Mouse (Mus musculus) embryonic fibroblast, embryonic 13.5 days (primary cell): ENCODE data around the gene Dctn1. TPM values are rescaled to one million over a fixed set of nuclear protein-coding genes. Genes with fewer than 3 reads are reported as not detected.

Experiments
- H3K27ac ChIP-seq: 2 replicates; pipeline ENCODE4 v1.5.1; 2012; ENCODE audit warnings: low read length, control low read depth, inconsistent platforms; ENCODE audit not compliant: insufficient read depth
- H3K4me1 ChIP-seq: 2 replicates; pipeline ENCODE4 v1.6.1; 2011; ENCODE audit warnings: low read length; ENCODE audit not compliant: control insufficient read depth, insufficient read depth
- H3K4me3 ChIP-seq: 2 replicates; pipeline ENCODE4 v1.5.1; 2011; ENCODE audit warnings: mild to moderate bottlenecking, control low read depth, low read length; ENCODE audit not compliant: insufficient read depth
- CTCF ChIP-seq: IDR thresholded peaks from 2 replicates; pipeline ENCODE4 v1.5.1; 2011; ENCODE audit warnings: mild to moderate bottlenecking, control low read depth, low read length, moderate library complexity, borderline replicate concordance; ENCODE audit not compliant: insufficient read depth
- POLR2A ChIP-seq: IDR thresholded peaks from 2 replicates; pipeline ENCODE4 v1.6.1; 2011; ENCODE audit warnings: low read depth, mild to moderate bottlenecking, control low read depth, low read length, moderate library complexity
- polyA plus RNA-seq: library from polyadenylated mRNA; stranded (reverse); fragments of >200 nt; gene quantifications from 2 replicates; pipeline ENCODE4 v1.2.4, GENCODE M21; 2011; ENCODE audit warnings: low read depth; ENCODE audit not compliant: missing spikeins, insufficient read length

Gene Dctn1
- polyA plus RNA-seq, 1 experiment = 92.5 TPM

DNA sequence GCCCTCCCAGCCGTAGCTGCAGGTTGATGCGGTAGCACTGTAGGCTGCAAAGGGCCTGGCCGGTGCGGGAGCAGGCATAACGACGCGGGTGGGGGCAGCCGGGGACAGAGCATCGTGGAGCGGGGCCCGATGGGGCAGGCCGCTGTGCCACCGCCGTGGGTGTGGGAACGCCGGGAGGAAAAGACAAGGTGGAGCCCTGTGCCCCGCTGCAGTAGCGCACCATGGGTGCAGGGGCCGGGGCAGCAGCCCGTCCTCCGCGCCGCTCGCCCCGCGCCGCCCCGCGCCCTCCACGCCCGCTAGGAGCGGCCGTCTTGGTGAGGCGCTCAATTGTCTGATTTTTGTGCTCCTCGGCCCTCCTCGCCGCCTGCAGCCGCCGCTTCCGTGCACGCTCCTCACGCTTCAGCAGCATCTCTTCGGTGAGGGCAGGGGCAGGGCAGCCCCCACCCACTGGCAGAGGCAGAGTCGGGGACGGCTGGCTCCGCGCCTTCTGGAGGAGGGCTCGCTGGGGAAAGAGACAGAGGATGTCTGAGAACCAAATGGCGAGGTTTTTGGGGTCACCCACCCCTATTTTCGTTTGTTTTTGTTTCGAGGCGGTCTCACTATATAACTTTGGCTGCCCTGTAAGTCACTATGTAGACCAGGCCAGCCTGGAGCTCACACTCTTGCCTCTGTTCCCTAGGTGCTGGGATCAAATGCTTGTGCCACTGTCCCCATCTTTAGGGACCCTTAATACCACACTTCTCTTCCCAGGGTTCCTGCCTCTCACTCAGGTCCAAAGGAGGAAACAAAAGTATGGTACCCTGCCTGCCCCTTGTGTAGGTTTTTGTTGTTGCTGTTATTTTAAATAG, 43.6 kb upstream of the Dctn1 start:
- TF ChIP-seq POLR2A = no peak
- no peak for TF ChIP-seq CTCF
- H3K4me1 ChIP-seq = peaks cover 4% of the 10 kb centered on the region; the same call in 1 of the 2 replicates
- peak overlapping the region; percentile 76 for H3K27ac ChIP-seq
- H3K4me3 ChIP-seq = peak overlapping the region; percentile 72

DNA sequence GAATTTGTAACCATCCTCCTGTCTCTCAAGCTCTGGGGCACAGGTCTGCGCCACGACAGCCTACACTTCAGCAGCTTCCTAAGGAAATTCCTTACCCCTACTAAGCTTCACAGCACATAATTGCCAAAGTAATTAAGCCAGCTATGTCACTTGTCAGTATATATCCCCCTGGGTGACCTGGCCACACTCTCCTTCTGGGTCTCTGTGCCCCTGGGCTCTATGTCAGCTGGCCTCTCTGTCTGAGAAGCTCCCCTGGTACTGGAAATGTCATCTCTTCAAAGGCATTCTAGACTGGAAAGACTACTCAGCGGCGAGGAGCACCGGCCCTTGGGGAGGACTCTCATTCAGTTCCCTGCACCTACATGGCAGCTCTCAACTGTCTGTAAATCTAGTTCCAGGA, 42.8 kb upstream of the Dctn1 start:
- Histone ChIP-seq H3K27ac (no peak overlapping the region), H3K4me1 (peaks cover 4% of the 10 kb centered on the region; the same call in 1 of the 2 replicates), H3K4me3 (no peak overlapping the region)
- TF ChIP-seq CTCF = no peak
- TF ChIP-seq POLR2A = no peak

DNA sequence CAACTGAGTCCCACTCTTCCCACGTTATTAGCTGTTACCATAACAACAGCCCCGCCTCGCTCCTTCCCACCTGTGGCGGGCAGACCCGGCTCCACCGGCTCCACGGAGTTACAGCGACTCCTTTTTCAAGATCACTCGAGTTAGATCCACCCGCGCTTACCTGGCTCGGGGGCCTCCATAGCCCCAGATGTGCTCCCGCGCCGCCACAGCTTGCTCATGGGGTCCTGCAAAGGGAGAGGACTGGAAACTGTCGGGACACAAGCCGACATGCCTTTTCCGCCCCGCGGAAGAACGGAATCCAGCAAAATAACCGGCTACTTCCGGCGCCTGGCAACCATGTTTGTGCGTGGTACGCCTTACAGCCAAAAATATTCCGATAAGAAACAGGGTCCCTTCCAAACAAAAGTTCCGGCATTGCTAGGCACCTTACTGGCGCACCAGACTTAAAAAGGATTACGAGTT, 40.8 kb upstream of the Dctn1 start:
- peak overlapping the region; percentile 75 for H3K4me3 ChIP-seq
- H3K4me1 ChIP-seq = peaks cover 4% of the 10 kb centered on the region; the same call in 1 of the 2 replicates
- H3K27ac ChIP-seq = no peak overlapping the region
- TF ChIP-seq POLR2A (peak; percentile 63), CTCF (no peak)

DNA sequence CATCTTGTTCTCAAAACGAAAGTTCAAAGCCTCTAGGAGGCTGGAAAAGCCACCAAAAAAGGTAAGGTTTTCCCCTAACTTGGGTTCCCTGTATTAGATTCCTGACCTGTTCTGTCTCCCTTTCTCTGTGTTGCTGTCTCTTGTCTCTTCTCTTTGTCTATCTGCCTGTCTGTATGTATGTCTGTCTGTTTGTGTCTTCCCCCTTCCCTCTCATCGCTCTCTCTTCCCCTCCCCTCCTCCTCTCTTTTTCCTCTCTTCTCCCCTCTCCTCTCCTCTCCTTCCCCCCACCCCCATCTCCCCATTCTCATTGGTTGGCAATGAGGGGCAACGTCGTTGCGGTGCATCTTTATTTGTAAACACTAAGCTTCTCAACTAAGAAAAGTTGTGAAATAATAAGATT, 40.4 kb upstream of the Dctn1 start, which contains the start of gene Ino80b:
Gene Ino80b, minus strand, starts transcription at position 101 of the 400 bp plus-strand sequence.
- no peak for TF ChIP-seq CTCF
- TF ChIP-seq POLR2A = no peak
- H3K4me3 ChIP-seq = peak within 1 kb of the TSS; percentile 75
- H3K4me1 ChIP-seq = peaks cover 4% of the 10 kb centered on the region; the same call in 1 of the 2 replicates
- no peak within 1 kb of the TSS for H3K27ac ChIP-seq

DNA sequence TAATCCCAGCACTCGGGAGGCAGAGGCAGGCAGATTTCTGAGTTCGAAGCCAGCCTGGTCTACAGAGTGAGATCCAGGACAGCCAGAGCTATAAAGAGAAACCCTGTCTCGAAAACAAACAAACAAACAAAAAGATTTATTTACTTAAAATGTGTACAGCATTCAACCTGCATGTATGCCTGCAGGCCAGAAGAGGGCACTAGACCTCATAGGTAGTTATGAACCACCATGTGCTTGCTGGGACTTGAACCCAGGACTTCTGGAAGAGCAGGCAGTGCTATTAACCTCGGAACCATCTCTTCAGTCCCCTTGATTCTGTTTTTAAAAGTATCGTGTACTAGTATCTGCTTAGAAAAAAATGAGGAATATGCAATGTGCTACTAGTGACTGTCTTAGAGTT, 38.3 kb upstream of the Dctn1 start:
- Histone ChIP-seq H3K4me1 (peaks cover 4% of the 10 kb centered on the region; the same call in 1 of the 2 replicates), H3K4me3 (no peak overlapping the region), H3K27ac (no peak overlapping the region)
- TF ChIP-seq POLR2A (no peak), CTCF (no peak)

DNA sequence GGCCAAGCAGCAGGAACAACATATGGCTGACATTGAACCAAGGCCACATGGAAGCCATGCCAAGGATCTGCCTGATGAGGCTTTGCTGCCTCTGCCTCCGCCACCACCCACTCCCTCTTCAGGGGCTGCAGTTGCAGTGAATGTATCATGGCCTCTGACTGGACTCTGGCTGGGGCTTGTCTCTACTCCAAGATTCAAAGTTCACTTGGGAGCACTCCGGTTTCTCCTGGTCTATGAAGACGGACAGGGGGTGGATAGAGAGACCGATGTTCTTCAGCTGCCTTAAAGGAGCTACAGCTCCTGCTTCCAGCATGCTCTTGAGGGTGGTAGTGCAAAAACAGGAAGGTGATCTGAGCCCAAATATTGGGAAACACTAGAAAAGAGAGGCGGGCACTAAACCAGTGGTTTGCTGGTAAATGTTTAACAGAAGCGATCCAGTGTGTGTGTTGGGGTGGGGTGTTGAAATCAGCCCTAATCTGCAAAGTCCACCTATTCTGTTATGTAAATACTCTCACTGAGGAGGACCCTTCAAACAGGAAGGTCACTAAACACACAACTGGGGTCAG, 34.2 kb upstream of the Dctn1 start:
- Histone ChIP-seq H3K4me1 (peaks cover 3% of the 10 kb centered on the region; the same call in 1 of the 2 replicates), H3K27ac (no peak overlapping the region), H3K4me3 (no peak overlapping the region)
- TF ChIP-seq POLR2A (peak; percentile 27; the same call in 1 of the 2 replicates), CTCF (no peak)

DNA sequence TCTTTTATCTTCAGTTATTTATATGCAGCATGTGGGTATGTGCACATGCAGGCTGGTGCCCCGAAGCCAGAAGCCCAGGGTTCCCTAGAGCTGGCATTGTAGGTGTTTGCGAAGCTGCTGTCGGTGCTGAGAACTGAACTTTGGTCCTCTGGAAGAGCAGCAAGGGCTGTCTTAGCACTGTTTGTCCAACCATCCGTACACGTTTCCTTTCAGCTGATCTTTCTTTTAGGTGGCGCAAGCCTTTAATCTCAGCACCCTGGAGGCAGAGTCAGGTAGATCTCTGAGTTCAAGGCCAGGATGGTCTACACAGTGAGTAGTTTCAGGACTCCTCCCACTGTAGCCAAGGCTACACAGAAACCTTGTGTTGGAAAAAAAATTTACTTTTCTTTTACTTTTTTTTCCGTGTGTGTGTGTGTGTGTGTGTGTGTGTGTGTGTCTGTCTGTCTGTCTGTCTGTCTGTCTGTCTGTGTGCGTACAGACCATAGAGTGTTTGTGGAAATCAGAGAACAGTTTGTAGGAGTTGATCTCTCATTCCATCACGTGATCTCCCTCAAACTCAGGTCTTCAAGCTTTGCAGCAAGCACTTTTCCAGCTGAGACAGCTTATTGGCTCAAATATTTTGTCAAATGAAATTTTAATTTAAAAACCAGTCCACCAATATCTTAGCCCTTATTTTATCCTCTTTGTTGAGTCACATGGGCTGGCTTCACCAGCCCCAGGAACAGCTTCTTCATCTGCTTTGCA, 33.4 kb upstream of the Dctn1 start:
- peaks cover 3% of the 10 kb centered on the region; the same call in 1 of the 2 replicates for H3K4me1 ChIP-seq
- no peak overlapping the region for H3K27ac ChIP-seq
- TF ChIP-seq CTCF = no peak
- TF ChIP-seq POLR2A = 0 out of 2 replicates have a peak, but pooled peaks have one; percentile 25
- no peak overlapping the region for H3K4me3 ChIP-seq

DNA sequence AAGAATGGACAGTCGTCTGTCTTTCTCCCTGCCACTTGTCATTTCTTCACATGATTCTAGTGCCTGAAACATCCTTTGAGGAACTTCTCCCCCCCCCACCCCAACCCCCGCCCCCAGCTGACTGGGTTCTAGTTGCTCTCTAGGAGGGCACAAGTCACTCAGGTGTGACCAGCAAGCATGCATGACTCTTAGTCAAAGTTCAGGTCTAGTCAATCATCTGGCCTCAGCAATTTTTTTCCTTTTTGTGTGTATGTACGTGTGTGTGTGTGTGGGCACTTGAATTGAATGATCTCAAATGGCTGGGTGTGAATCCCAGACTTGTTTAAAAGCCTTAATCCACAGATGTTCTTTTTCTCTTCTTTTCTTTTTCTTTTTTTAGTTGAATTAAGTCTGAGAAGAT, 31.5 kb upstream of the Dctn1 start:
- TF ChIP-seq CTCF (no peak), POLR2A (no peak)
- no peak overlapping the region for H3K27ac ChIP-seq
- H3K4me1 ChIP-seq = peaks cover 6% of the 10 kb centered on the region; the same call in 1 of the 2 replicates
- no peak overlapping the region for H3K4me3 ChIP-seq

DNA sequence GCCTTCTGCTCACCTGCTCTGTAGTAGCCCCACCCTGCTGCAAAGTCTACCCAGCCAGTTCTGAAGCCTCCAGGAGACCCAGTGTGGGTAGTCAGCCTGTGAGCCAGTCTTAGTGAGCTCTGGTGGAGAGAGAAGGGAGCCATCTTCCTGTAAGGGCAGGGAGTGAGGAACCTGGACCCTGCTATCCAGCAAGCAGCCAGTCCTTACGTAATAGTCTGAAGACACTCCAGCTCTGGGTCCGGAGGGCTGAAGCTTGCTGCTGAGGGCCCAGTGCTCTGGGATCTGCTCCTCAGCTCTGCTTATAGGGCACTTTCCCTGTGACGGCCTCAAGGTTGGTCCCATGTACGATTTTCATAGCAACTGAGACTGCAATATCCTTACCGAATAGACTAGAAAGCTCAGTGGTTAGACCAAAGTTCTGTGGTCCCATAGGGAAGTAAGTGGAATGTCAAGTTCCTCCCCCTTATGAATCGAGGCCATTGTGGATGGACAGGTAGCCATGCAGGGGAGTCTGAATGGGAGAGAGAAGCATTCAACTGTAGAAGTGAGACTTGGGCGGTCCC, 30.7 kb upstream of the Dctn1 start, which contains the start of gene Rtkn:
Gene Rtkn, plus strand, starts transcription at position 513 of the 563 bp plus-strand sequence.
- H3K27ac ChIP-seq = peak within 1 kb of the TSS; percentile 98
- peak within 1 kb of the TSS; percentile 56 for H3K4me3 ChIP-seq
- peaks cover 6% of the 10 kb centered on the region; the same call in 1 of the 2 replicates for H3K4me1 ChIP-seq
- TF ChIP-seq POLR2A (0 out of 2 replicates have a peak, but pooled peaks have one; percentile 2), CTCF (no peak)
